Mouse (Mus musculus) intestine, embryonic 14.5 days (tissue): ENCODE data around the gene Cdcp1. TPM values are rescaled to one million over a fixed set of nuclear protein-coding genes. Genes with fewer than 3 reads are reported as not detected.

Source experiments
- ATAC-seq: fragments of 200-750 bp; cut with Nextera tagmentation; replicated peaks from 2 replicates; pipeline ENCODE4 v1.8.0; 2017; ENCODE audit warnings: low read depth, moderate number of reproducible peaks, moderate TSS enrichment, moderate library complexity; ENCODE audit not compliant: low FRiP score, low TSS enrichment
- DNase-seq: peaks from one replicate; pipeline ENCODE4 v3.0.0-alpha.2; 2018; ENCODE audit warnings: low spot score
- H3K27ac ChIP-seq: fragments of 300-500 bp; sonication (generic); 2 replicates; pipeline ENCODE4 v1.5.1; 2014; ENCODE audit warnings: low read depth, mild to moderate bottlenecking, control low read depth
- H3K27me3 ChIP-seq: fragments of 300-500 bp; sonication (generic); replicated peaks from 2 replicates; pipeline ENCODE4 v1.6.1; 2014; ENCODE audit warnings: low read length, control low read depth; ENCODE audit not compliant: control insufficient read depth, insufficient read depth
- H3K36me3 ChIP-seq: fragments of 300-500 bp; sonication (generic); 2 replicates; pipeline ENCODE4 v1.6.1; 2014; ENCODE audit warnings: low read length, control low read depth; ENCODE audit not compliant: control insufficient read depth, insufficient read depth
- H3K4me1 ChIP-seq: fragments of 300-500 bp; sonication (generic); replicated peaks from 2 replicates; pipeline ENCODE4 v1.6.1; 2014; ENCODE audit warnings: low read length, control low read depth, mixed read lengths; ENCODE audit not compliant: control insufficient read depth, insufficient read depth
- H3K4me2 ChIP-seq: fragments of 300-500 bp; sonication (generic); 2 replicates; pipeline ENCODE4 v1.6.1; 2014; ENCODE audit warnings: low read length
- H3K4me3 ChIP-seq: fragments of 300-500 bp; sonication (generic); 2 replicates; pipeline ENCODE4 v1.5.1; 2014; ENCODE audit warnings: low read depth, low read length, control low read depth, mixed read lengths
- H3K9ac ChIP-seq: fragments of 300-500 bp; sonication (generic); 2 replicates; pipeline ENCODE4 v1.6.1; 2014; ENCODE audit warnings: mild to moderate bottlenecking, low read length
- H3K9me3 ChIP-seq: fragments of 300-500 bp; sonication (generic); 2 replicates; pipeline ENCODE4 v1.6.1; 2016; ENCODE audit warnings: low read length, control low read depth; ENCODE audit not compliant: control insufficient read depth
- WGBS: fragments of 180-500 bp; shearing (Covaris S2); extraction: QIAGEN DNeasy Blood & Tissue Kit; methylation state at CpG from one replicate; pipeline ENCODE4 v1.1.7; 2014; 5-methylcytosine and 5-hydroxymethylcytosine counted together
- polyA plus RNA-seq: library from polyadenylated mRNA; unstranded; fragments of >200 nt; fragmentation: Nextera tagmentation; extraction: Ambion mirVana; gene quantifications from 2 replicates; pipeline ENCODE4 v1.2.1, GENCODE M21; 2014

Cdcp1 gene
- polyA plus RNA-seq, 1 experiment from 2014 or later: 17.5 TPM

GRCm38 (mm10) chr9:123228671-123229070, 12.8 kb upstream of the Cdcp1 start:
- H3K36me3 ChIP-seq: no peaks in the 10 kb centered on the region
- no peak overlapping the region for H3K4me2 ChIP-seq
- H3K4me3 ChIP-seq: no peak overlapping the region
- no peak overlapping the region for H3K9ac ChIP-seq
- no peaks in the 10 kb centered on the region for H3K27me3 ChIP-seq
- DNase-seq: no peak
- H3K9me3 ChIP-seq: no peaks in the 10 kb centered on the region
- H3K4me1 ChIP-seq: no peaks in the 10 kb centered on the region
- no peak overlapping the region for H3K27ac ChIP-seq
- no peak for ATAC-seq

DNA sequence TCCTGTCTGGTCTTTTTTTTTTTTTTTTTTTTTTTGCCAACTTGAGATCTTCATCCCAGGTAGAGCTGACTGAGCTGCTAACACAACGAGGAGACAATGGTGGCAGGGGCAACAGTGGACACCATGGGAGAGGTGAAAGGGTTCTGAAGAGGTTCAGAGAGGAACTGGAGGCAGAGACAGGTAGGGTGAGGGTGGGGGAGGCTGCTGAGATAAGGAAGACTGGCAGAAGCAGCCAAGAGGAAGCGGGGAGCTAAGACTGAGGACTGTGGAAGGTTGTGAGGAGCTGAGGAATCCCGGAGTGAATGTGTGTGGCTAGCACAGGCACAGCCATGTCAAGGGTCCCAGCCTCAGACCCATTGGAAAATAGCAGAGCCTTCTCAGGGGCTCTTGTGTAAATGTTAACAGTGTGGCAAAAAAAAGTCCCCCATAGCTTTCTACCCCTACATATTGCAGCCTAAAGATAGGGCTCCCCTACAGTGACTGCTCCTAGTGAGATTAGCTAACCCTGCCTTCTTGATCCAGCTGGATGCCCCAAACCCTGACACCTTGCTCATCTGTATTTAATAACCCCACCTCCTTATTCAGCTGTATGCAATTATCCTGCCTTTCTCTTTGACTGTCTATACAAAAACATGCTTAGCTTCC, 11.4 kb upstream of the Cdcp1 start:
- ATAC-seq (no peak), DNase-seq (no peak)
- no peak overlapping the region for H3K9ac ChIP-seq
- H3K4me3 ChIP-seq: no peak overlapping the region
- H3K27ac ChIP-seq: no peak overlapping the region
- H3K36me3 ChIP-seq: no peaks in the 10 kb centered on the region
- 84% methylated on average over 3 of the region's 3 CpGs for WGBS
- no peaks in the 10 kb centered on the region for H3K27me3 ChIP-seq
- H3K4me1 ChIP-seq: no peaks in the 10 kb centered on the region
- no peak overlapping the region for H3K4me2 ChIP-seq
- no peaks in the 10 kb centered on the region for H3K9me3 ChIP-seq

DNA sequence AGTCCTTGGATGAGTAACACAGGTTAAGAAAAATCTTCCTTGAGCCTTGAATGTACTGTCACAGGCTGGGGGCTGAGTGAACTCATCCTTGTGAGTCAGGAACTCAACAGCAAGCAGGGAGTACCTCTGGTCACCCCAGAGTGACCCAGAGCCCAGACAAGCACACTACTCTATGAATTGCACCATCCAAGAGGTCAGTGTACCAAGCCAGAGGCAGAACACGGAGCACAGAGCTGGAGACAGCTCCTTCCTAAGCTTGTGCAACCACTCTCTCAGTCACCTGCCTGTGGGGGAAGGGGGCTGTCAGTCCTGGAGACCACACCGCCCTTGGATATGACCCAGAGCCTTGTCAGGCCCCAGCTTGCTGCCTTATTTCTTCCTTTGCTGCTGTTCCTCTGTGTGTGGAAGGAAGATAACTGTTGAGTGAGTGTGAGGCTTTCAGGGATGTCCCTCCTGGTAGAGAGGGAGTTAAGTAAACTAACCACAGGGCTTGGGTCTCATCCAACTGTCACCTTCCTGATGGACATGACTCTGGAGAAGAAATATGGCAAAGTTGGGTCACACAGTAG, 9.1 kb upstream of the Cdcp1 start:
- Histone ChIP-seq H3K4me1 (no peaks in the 10 kb centered on the region), H3K4me2 (no peak overlapping the region), H3K9ac (no peak overlapping the region), H3K27me3 (no peaks in the 10 kb centered on the region), H3K36me3 (no peaks in the 10 kb centered on the region), H3K27ac (no peak overlapping the region), H3K9me3 (no peaks in the 10 kb centered on the region), H3K4me3 (no peak overlapping the region)
- DNase-seq (no peak), ATAC-seq (no peak)
- 43% methylated on average over 2 of the region's 2 CpGs for WGBS

- 48% methylated on average over 5 of the region's 5 CpGs for WGBS
- Histone ChIP-seq H3K4me3 (no peak overlapping the region), H3K9ac (no peak overlapping the region), H3K27me3 (peaks cover 16% of the 10 kb centered on the region), H3K4me2 (no peak overlapping the region), H3K4me1 (no peaks in the 10 kb centered on the region), H3K36me3 (no peaks in the 10 kb centered on the region), H3K27ac (no peak overlapping the region), H3K9me3 (no peaks in the 10 kb centered on the region)
- no peak for ATAC-seq
- DNase-seq: no peak
Measured at GRCm38 (mm10) chr9:123219826-123220225, 4.0 kb upstream of the Cdcp1 start.

DNA sequence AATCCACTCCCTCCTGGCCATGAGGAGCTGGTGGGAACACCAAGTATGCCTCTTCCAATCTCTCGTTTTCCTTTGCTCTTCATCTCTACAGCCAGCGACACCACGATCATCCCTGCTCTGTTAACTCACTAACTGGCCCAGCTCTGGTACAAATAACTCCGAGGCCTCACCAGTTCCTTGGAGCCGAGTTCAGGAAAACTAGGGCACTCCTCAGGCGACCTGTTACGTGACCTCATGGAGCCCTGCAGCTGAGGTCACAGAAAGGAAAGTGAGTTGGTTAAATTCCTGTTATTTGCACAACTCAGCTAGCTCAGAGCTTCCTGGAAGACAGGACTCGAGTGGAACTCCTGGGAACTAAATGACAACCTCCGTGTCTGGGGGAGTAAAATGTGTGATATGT, 2.5 kb downstream of the Cdcp1 start:
- H3K4me2 ChIP-seq: no peak overlapping the region
- H3K4me3 ChIP-seq: no peak overlapping the region
- DNase-seq (no peak), ATAC-seq (no peak)
- H3K27me3 ChIP-seq: peaks cover 22% of the 10 kb centered on the region
- H3K36me3 ChIP-seq: no peaks in the 10 kb centered on the region
- no peak overlapping the region for H3K27ac ChIP-seq
- no peaks in the 10 kb centered on the region for H3K4me1 ChIP-seq
- no peaks in the 10 kb centered on the region for H3K9me3 ChIP-seq
- no peak overlapping the region for H3K9ac ChIP-seq
- WGBS: 66% methylated on average over 9 of the region's 9 CpGs

GRCm38 (mm10) chr9:123207895-123208294, 7.9 kb downstream of the Cdcp1 start:
- Histone ChIP-seq H3K27me3 (no peaks in the 10 kb centered on the region), H3K27ac (no peak overlapping the region), H3K4me2 (no peak overlapping the region), H3K36me3 (no peaks in the 10 kb centered on the region), H3K9me3 (no peaks in the 10 kb centered on the region), H3K9ac (no peak overlapping the region), H3K4me3 (no peak overlapping the region), H3K4me1 (no peaks in the 10 kb centered on the region)
- no peak for ATAC-seq
- DNase-seq: no peak
- 100% methylated on average over 1 of the region's 1 CpGs for WGBS

DNA sequence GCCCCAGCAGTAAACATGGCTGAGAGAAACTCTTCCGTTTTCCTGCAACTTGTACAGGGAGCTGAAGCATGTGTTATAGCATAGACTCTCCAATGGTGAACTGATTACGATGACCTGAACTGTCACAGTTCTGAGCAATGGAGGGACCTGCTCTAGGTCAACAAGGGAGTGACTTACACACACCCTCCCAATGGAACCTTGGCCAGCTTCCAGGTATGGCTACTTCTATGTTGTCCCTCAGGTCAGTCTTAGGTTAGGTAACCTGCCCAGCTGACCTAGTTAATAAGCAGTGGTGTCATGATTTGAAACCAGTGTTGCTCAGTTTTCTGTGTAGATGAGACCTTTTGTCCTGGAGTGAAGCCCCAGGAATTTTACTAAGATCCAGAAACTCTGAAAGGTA, 8.9 kb downstream of the Cdcp1 start:
- no peak overlapping the region for H3K4me3 ChIP-seq
- 76% methylated on average over 2 of the region's 2 CpGs for WGBS
- no peak overlapping the region for H3K27ac ChIP-seq

DNA sequence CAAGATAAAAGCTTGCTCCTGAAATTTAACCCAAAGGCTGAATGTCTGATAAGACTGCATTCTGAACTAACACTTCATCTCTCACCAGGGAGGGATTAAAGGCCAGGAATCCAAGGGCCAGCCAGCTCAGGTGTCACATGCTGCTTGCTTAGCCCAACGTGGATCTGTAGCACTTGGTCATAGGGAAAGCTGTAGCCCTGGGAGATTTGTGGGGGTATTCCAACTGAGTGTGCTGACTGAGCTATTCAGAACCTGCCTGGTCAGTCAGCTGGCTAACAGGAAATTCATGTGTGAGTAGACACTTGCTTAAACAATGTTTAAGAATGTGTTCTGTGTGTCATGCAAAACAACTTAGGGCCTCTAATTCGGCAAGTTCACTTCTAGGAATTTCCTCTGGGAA, 9.3 kb downstream of the Cdcp1 start:
- no peak overlapping the region for H3K27ac ChIP-seq
- WGBS: 36% methylated on average over 2 of the region's 2 CpGs
- no peak overlapping the region for H3K4me3 ChIP-seq
- ATAC-seq: no peak
- H3K9ac ChIP-seq: no peak overlapping the region
- no peaks in the 10 kb centered on the region for H3K27me3 ChIP-seq
- no peaks in the 10 kb centered on the region for H3K4me1 ChIP-seq
- DNase-seq: no peak
- no peak overlapping the region for H3K4me2 ChIP-seq
- no peaks in the 10 kb centered on the region for H3K36me3 ChIP-seq
- no peaks in the 10 kb centered on the region for H3K9me3 ChIP-seq

More for the DNA sequence above, 8.9 kb downstream of the Cdcp1 start:
- no peaks in the 10 kb centered on the region for H3K9me3 ChIP-seq
- ATAC-seq (no peak), DNase-seq (no peak)
- no peaks in the 10 kb centered on the region for H3K4me1 ChIP-seq
- no peak overlapping the region for H3K4me2 ChIP-seq
- H3K27me3 ChIP-seq: no peaks in the 10 kb centered on the region
- H3K36me3 ChIP-seq: no peaks in the 10 kb centered on the region
- H3K9ac ChIP-seq: no peak overlapping the region

GRCm38 (mm10) chr9:123200116-123200515, 15.7 kb downstream of the Cdcp1 start:
- WGBS: 78% methylated on average over 3 of the region's 3 CpGs
- DNase-seq: no peak
- Histone ChIP-seq H3K4me1 (no peaks in the 10 kb centered on the region), H3K27me3 (no peaks in the 10 kb centered on the region), H3K4me2 (no peak overlapping the region), H3K36me3 (no peaks in the 10 kb centered on the region), H3K27ac (no peak overlapping the region), H3K9ac (no peak overlapping the region), H3K4me3 (no peak overlapping the region), H3K9me3 (0 out of 2 replicates have a peak, but pooled peaks cover 6% of the 10 kb centered on the region)
- no peak for ATAC-seq
